Mouse (Mus musculus) bone marrow, adult 2 months (tissue): ENCODE results near the gene Ccr10. TPM values are rescaled to one million over a fixed set of nuclear protein-coding genes. Genes with fewer than 3 reads are reported as not detected.

Experiments used
- H3K27ac ChIP-seq: fragments of 200-500 bp; 2 replicates; pipeline ENCODE4 v1.5.1; 2012; ENCODE audit warnings: low read depth, mild to moderate bottlenecking, control low read depth, inconsistent platforms, low read length; ENCODE audit not compliant: control insufficient read depth, poor library complexity, insufficient read depth
- H3K4me1 ChIP-seq: fragments of 200-500 bp; 2 replicates; pipeline ENCODE4 v1.6.1; 2011; ENCODE audit warnings: low read length; ENCODE audit not compliant: control insufficient read depth, insufficient read depth
- H3K4me3 ChIP-seq: fragments of 200-500 bp; replicated peaks from 2 replicates; pipeline ENCODE3; 2011; ENCODE audit warnings: mild to moderate bottlenecking, low read depth, low read length, control low read depth; ENCODE audit not compliant: control insufficient read depth
- CTCF ChIP-seq: fragments of 200-500 bp; IDR thresholded peaks from 2 replicates; pipeline ENCODE4 v1.5.1; 2011; ENCODE audit warnings: low read length, control low read depth; ENCODE audit not compliant: control insufficient read depth, insufficient read depth
- POLR2A ChIP-seq: fragments of 200-500 bp; IDR thresholded peaks from 2 replicates; pipeline ENCODE4 v1.6.1; 2011; ENCODE audit warnings: low read depth, mild to moderate bottlenecking, control low read depth, low read length, borderline replicate concordance; ENCODE audit not compliant: control insufficient read depth
- WGBS: fragments of 180-500 bp; shearing (Covaris S2); methylation state at CpG from one replicate; pipeline ENCODE4 v1.1.7; 2018; 5-methylcytosine and 5-hydroxymethylcytosine counted together
- polyA plus RNA-seq: library from polyadenylated mRNA; stranded (reverse); fragments of >200 nt; gene quantifications from 2 replicates; pipeline ENCODE4 v1.2.4, GENCODE M21; 2011; ENCODE audit warnings: low replicate concordance; ENCODE audit not compliant: missing spikeins, insufficient read depth, insufficient read length

Ccr10 gene
- polyA plus RNA-seq, 1 experiment, result not detected

- peak; percentile 63 for TF ChIP-seq CTCF
- TF ChIP-seq POLR2A, result no peak
- Histone ChIP-seq H3K27ac (no peak overlapping the region), H3K4me1 (peaks cover 2% of the 10 kb centered on the region; the same call in 1 of the 2 replicates), H3K4me3 (no peak overlapping the region)
- 35% methylated on average over 22 of the region's 22 CpGs for WGBS
Measured at GRCm38 (mm10) chr11:101176933-101177773, 1.9 kb upstream of the Ccr10 start.

DNA sequence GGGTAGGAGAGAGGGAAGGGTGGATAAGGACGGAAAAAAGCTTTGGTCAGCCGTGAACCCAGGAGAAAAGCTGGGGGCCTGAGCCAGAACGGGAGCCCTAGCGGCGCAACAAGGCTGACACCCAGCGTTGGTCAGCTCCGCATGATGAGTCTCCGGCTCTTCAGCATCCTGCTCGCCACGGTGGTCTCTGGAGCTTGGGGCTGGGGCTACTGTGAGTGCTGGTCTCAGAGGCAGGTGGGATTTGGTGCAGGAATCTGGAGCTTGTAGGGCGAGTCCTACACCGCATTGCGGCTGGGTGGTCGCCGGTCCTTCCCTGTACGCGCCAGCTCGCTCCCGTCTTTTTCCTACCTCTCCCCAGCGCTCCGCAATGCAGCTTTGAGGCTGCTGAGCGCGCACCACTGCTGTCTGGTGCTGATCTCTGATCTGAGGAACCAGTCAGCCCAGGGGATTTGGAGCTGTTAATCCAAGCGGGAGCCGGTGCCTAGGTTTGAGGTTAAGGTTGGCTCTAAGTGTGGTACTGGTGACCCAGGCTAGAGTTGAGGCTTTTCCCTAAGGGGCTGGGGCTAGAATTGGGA, 961 bp upstream of the Ccr10 start:
- peaks cover 2% of the 10 kb centered on the region; the same call in 1 of the 2 replicates for H3K4me1 ChIP-seq

DNA sequence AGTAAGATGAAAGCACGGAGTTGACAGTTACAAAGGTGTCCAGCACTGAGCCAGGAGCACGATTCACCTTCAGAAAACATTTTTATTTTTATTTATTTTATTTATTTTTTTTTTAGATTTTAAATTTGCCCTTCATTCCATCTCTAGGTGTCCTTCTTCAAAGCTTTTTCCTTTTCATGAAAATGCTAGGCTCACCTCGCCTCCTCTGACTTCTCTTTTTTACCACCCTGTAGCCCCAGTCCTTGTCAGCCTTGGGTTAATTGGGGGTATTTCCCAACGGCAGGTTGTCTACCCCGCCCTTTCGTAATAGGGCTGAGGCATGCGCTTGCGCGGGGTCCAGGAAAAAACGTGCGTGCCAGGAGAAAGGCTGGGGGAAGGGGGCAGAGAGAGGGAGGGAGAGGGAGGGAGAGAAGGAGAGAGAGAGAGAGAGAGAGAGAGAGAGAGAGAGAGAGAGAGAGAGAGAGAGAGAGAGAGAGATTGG, 433 bp upstream of the Ccr10 start:
- WGBS, result 4% methylated on average over 11 of the region's 11 CpGs
- Histone ChIP-seq H3K4me3 (no peak overlapping the region), H3K27ac (no peak overlapping the region), H3K4me1 (peaks cover 2% of the 10 kb centered on the region; the same call in 1 of the 2 replicates)
- TF ChIP-seq POLR2A, result no peak
- TF ChIP-seq CTCF, result no peak

More for the DNA sequence above, 961 bp upstream of the Ccr10 start:
- Histone ChIP-seq H3K4me3 (no peak overlapping the region), H3K27ac (no peak overlapping the region)
- 5% methylated on average over 25 of the region's 25 CpGs for WGBS
- TF ChIP-seq POLR2A (no peak), CTCF (0 out of 2 replicates have a peak, but pooled peaks have one; percentile 13)

DNA sequence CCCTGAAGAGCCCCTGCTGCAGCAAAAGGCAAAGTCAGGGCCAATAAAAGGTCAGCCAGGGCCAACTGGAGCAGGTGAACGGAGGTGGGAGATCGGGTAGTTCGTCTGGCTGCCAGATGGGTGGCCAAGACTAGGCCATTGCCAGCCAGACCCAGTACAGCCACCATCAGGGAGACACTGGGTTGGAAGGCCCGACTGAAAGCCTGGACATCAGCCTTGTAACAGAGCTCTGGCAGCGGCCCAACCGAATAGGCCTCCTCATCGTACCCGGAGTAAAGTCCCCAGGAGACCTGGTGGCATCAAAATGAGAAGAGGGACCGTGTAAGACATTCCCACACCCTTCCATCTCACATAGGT, 876 bp downstream of the Ccr10 start:
- 30% methylated on average over 9 of the region's 9 CpGs for WGBS
- TF ChIP-seq CTCF (no peak), POLR2A (no peak)
- Histone ChIP-seq H3K4me3 (no peak overlapping the region), H3K4me1 (peaks cover 2% of the 10 kb centered on the region; the same call in 1 of the 2 replicates), H3K27ac (no peak overlapping the region)

DNA sequence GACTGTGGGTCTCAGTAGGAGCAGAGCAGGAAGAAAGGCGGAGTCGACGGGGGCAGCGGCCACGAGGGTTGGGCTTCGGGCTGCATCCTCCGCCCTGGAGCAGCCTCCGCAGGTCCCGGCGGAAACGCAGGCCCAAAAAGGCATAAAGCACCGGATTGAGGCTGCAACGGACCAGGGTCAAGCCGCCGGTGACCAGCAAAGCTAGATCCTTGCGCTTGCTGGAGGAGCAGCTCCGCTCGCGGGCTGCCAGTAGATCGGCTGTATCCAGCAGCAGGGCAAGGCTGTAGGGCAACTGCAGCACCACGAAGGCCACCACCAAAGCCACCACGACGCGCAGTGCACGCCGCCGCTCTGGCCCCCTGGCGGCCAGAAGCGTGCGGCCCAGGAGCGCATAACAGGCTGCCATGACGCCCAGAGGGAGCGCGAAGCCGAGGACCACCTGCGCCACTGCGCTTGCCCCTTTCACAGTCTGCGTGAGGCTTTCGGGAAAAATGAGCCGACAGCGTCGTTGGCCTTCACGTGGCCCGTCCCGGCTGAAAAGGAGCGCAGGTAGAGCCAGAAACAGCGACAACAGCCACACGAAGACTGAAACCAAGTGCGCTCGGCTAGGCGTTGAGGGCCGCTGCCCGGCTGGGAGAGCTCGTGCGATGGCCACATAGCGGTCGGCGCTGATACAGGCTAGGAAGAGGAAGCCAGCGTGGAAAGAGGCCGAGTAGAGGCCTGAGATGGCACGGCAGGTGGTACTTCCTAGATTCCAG, 1.4 kb downstream of the Ccr10 start:
- 1% methylated on average over 61 of the region's 61 CpGs for WGBS
- Histone ChIP-seq H3K4me1 (peaks cover 2% of the 10 kb centered on the region; the same call in 1 of the 2 replicates), H3K27ac (no peak overlapping the region; the same call in 1 of the 2 replicates), H3K4me3 (peak overlapping the region; percentile 53)
- peak; percentile 86 for TF ChIP-seq CTCF
- no peak; the same call in 1 of the 2 replicates for TF ChIP-seq POLR2A

- Histone ChIP-seq H3K27ac (no peak overlapping the region), H3K4me3 (no peak overlapping the region), H3K4me1 (peaks cover 2% of the 10 kb centered on the region; the same call in 1 of the 2 replicates)
- WGBS, result 12% methylated on average over 11 of the region's 11 CpGs
- TF ChIP-seq POLR2A (no peak), CTCF (no peak)
Measured at GRCm38 (mm10) chr11:101173112-101173511, 2.1 kb downstream of the Ccr10 start.

GRCm38 (mm10) chr11:101172434-101172815, 2.8 kb downstream of the Ccr10 start:
- TF ChIP-seq POLR2A (no peak), CTCF (no peak)
- Histone ChIP-seq H3K27ac (no peak overlapping the region), H3K4me1 (peaks cover 2% of the 10 kb centered on the region; the same call in 1 of the 2 replicates), H3K4me3 (no peak overlapping the region)
- under 1% methylated on average over 5 of the region's 5 CpGs for WGBS
